Comparison of ENCODE assay signal across 8 mouse cellular contexts in genomic region chr6:100195870-100196409, GRCm38 (mm10).
A peak's percentile ranks its signal among the peaks of the same experiment; 100 is the strongest.
DNase-seq lines count a peak whose midpoint lies in the region; ATAC-seq and TF ChIP-seq lines count a peak whose summit lies in the region.

No protein-coding gene starts in this region.

- no peak for TF ChIP-seq CTCF in kidney, adult 2 months (conservative IDR thresholded peaks at IDR 0.05; ENCODE audit: insufficient read depth, insufficient read length, low read depth, low read length)
- TF ChIP-seq CTCF in lung, adult 2 months (IDR thresholded peaks at IDR 0.05; ENCODE audit: insufficient read depth, low read length), result no peak

- no peaks in the 10 kb centered on the region for H3K4me1 ChIP-seq in kidney, adult 2 months (ENCODE audit: control insufficient read depth, insufficient read depth, low read length)
- peaks cover 24% of the 10 kb centered on the region for H3K4me1 ChIP-seq in lung, adult 2 months (ENCODE audit: control insufficient read depth, insufficient read depth, low read length)

- H3K27ac ChIP-seq in kidney, adult 2 months (ENCODE audit: insufficient read depth, low read depth, low read length), result no peak overlapping the region

- no peaks in the 10 kb centered on the region for H3K36me3 ChIP-seq in kidney, adult 2 months (ENCODE audit: control insufficient read depth, insufficient read depth, low read length)

- DNase-seq in left cerebral cortex, postnatal 4 days, result peak; percentile 70
- no peak for DNase-seq in left cerebral cortex, postnatal 25 days (ENCODE audit: low spot score in 2 of 2)
- DNase-seq in heart, adult 18-20 months, result peak; percentile 64 to 72
- peak; percentile 56 for DNase-seq in kidney, adult 2 months
- peak; percentile 78 for DNase-seq in lung, adult 2 months
- DNase-seq in retina, postnatal 1 day, result peak; percentile 83
- no peak for DNase-seq in Muller cell, postnatal 12 days (ENCODE audit: inconsistent ontology term)

- no peaks in the 10 kb centered on the region for H3K27me3 ChIP-seq in kidney, adult 2 months (replicated peaks; ENCODE audit: control insufficient read depth, insufficient read depth, low read length)

- TF ChIP-seq POLR2A in kidney, adult 2 months (IDR thresholded peaks at IDR 0.05; ENCODE audit: low read depth, low read length), result no peak
- no peak for TF ChIP-seq POLR2A in lung, adult 2 months (IDR thresholded peaks at IDR 0.05; ENCODE audit: borderline replicate concordance, extremely low read depth, low read depth, low read length)

- intact Hi-C loops in left cerebral cortex, postnatal 4 days (cut with DNase I), result no loop called here
- intact Hi-C loops in left cerebral cortex, postnatal 25 days (cut with DNase I), result no loop called here

- no peak for ATAC-seq in erythroblast, adult 5-6 weeks (replicated peaks; ENCODE audit: low FRiP score, poor library complexity, severe bottlenecking)

- WGBS in kidney, adult 2 months, result 48% methylated on average over 7 of the region's 7 CpGs
- WGBS in lung, adult 2 months, result 10% methylated on average over 7 of the region's 7 CpGs

- H3K4me3 ChIP-seq in kidney, adult 2 months (ENCODE audit: insufficient read depth, low read depth, low read length), result no peak overlapping the region
- H3K4me3 ChIP-seq in lung, adult 2 months (replicated peaks; ENCODE audit: extremely low read depth, low read depth, low read length), result no peak overlapping the region

Comparison
In these comparisons a context has a peak if more than half of its experiments do, and no peak if none do; other contexts are left out.
1. DNase-seq: peak in left cerebral cortex, postnatal 4 days (single experiment), heart, adult 18-20 months (2 of 2), kidney, adult 2 months (single experiment), lung, adult 2 months (single experiment) and retina, postnatal 1 day (single experiment); none in left cerebral cortex, postnatal 25 days (0 of 2) and Muller cell, postnatal 12 days (single experiment).